Mouse (Mus musculus): ENCODE results near the gene Scamp5. TPM values are rescaled to one million over a fixed set of nuclear protein-coding genes. Genes with fewer than 3 reads are reported as not detected.
A peak's percentile ranks its signal among the peaks of the same experiment; 100 is the strongest.

Scamp5 gene
- 1 to 10 TPM; 4.9 to 5.1 TPM for total RNA-seq (2021)

- intact Hi-C loops (cut with DNase I) = no loop called here
- DNase-seq (ENCODE audit: low spot score) = peak; percentile 73
These were observed at the start of gene Scamp5 for GRCm38 (mm10) chr9:57467896-57468549. Gene Scamp5, minus strand, starts transcription at chr9:57468060.

- intact Hi-C loops (cut with DNase I) = loop anchor here (1.0 to 5.0 kb wide), 2 partner anchors 32 to 310 kb away; no protein-coding TSS in a partner anchor
- DNase-seq (ENCODE audit: low spot score) = no peak
These were observed 49.3 kb upstream of the Scamp5 start for GRCm38 (mm10) chr9:57517113-57517512.

GRCm38 (mm10) chr9:57510577-57510976 lies 42.7 kb upstream of the Scamp5 start:
- DNase-seq (ENCODE audit: low spot score) = no peak
- intact Hi-C loops (cut with DNase I) = no loop called here

- intact Hi-C loops (cut with DNase I) = no loop called here
- peak; percentile 65 for DNase-seq (ENCODE audit: low spot score)
These were observed 37.8 kb upstream of the Scamp5 start for GRCm38 (mm10) chr9:57505700-57506099.

- no peak for DNase-seq (ENCODE audit: low spot score)
- intact Hi-C loops (cut with DNase I) = no loop called here
These were observed 37.0 kb upstream of the Scamp5 start for GRCm38 (mm10) chr9:57504891-57505290.

GRCm38 (mm10) chr9:57504381-57504700 lies 36.5 kb upstream of the Scamp5 start:
- intact Hi-C loops (cut with DNase I) = no loop called here
- peak; percentile 19 for DNase-seq (ENCODE audit: low spot score)

GRCm38 (mm10) chr9:57503622-57504380 lies 35.9 kb upstream of the Scamp5 start, which contains the start of gene Rpp25:
Gene Rpp25, plus strand, starts transcription at chr9:57504026.
- peak; percentile 40 for DNase-seq (ENCODE audit: low spot score)
- intact Hi-C loops (cut with DNase I) = no loop called here

GRCm38 (mm10) chr9:57502911-57503621 lies 35.2 kb upstream of the Scamp5 start:
- intact Hi-C loops (cut with DNase I) = no loop called here
- no peak for DNase-seq (ENCODE audit: low spot score)

- DNase-seq (ENCODE audit: low spot score) = no peak
- intact Hi-C loops (cut with DNase I) = no loop called here
These were observed 34.0 kb upstream of the Scamp5 start for GRCm38 (mm10) chr9:57501861-57502260.

- intact Hi-C loops (cut with DNase I) = no loop called here
- no peak for DNase-seq (ENCODE audit: low spot score)
These were observed 33.6 kb upstream of the Scamp5 start for GRCm38 (mm10) chr9:57501452-57501851.

- intact Hi-C loops (cut with DNase I) = no loop called here
- DNase-seq (ENCODE audit: low spot score) = no peak
These were observed 30.7 kb upstream of the Scamp5 start for GRCm38 (mm10) chr9:57498536-57498935.

- no peak for DNase-seq (ENCODE audit: low spot score)
- intact Hi-C loops (cut with DNase I) = no loop called here
These were observed 29.4 kb upstream of the Scamp5 start for GRCm38 (mm10) chr9:57497236-57497635.

- DNase-seq (ENCODE audit: low spot score) = no peak
- intact Hi-C loops (cut with DNase I) = no loop called here
These were observed 27.1 kb upstream of the Scamp5 start for GRCm38 (mm10) chr9:57494970-57495369.

- DNase-seq (ENCODE audit: low spot score) = no peak
- intact Hi-C loops (cut with DNase I) = no loop called here
These were observed 25.7 kb upstream of the Scamp5 start for GRCm38 (mm10) chr9:57493532-57493931.

GRCm38 (mm10) chr9:57487807-57488206 lies 19.9 kb upstream of the Scamp5 start:
- no peak for DNase-seq (ENCODE audit: low spot score)
- intact Hi-C loops (cut with DNase I) = loop anchor here (2.0 kb wide), 1 partner anchor 169 kb away; no protein-coding TSS in a partner anchor

GRCm38 (mm10) chr9:57485774-57486173 lies 17.9 kb upstream of the Scamp5 start:
- peak; percentile 39 for DNase-seq (ENCODE audit: low spot score)
- intact Hi-C loops (cut with DNase I) = loop anchor here (1.0 to 2.0 kb wide), 2 partner anchors 32 to 171 kb away; no protein-coding TSS in a partner anchor

GRCm38 (mm10) chr9:57468914-57469313 lies 1.1 kb upstream of the Scamp5 start:
- DNase-seq (ENCODE audit: low spot score) = no peak
- intact Hi-C loops (cut with DNase I) = no loop called here

GRCm38 (mm10) chr9:57467271-57467771 lies 539 bp downstream of the Scamp5 start:
- intact Hi-C loops (cut with DNase I) = no loop called here
- peak; percentile 6 for DNase-seq (ENCODE audit: low spot score)

- DNase-seq (ENCODE audit: low spot score) = no peak
- intact Hi-C loops (cut with DNase I) = no loop called here
These were observed 1.8 kb downstream of the Scamp5 start for GRCm38 (mm10) chr9:57466101-57466500.

GRCm38 (mm10) chr9:57462866-57463265 lies 5.0 kb downstream of the Scamp5 start:
- intact Hi-C loops (cut with DNase I) = no loop called here
- no peak for DNase-seq (ENCODE audit: low spot score)
